Mouse (Mus musculus) urinary bladder, postnatal 10 days (tissue): ENCODE measurements around the gene Adcy2.

Experiments
- DNase-seq: peaks from one replicate; pipeline ENCODE4 v3.0.0; 2022; ENCODE audit warnings: low spot score

Adcy2 gene

DNA sequence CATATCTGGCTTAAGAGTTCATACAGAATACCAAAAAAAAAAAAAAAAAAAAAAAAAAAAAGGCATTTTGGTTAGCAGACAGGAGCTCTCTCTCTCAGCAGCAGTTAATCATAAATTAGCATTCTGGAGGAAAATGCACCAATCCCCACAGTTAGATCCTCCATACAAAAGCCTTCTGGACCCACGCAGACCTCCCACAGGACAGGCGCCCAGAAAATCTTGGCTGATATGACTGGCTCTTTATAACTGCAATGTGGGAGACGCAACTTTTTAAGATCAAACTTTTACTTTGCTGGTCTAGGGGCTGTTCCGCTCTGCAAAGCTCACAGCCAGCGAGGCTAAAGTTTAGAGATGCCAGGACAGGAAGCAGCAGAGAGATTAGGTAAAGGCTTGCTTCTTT, 37.8 kb downstream of the Adcy2 start:
- no peak for DNase-seq

DNA sequence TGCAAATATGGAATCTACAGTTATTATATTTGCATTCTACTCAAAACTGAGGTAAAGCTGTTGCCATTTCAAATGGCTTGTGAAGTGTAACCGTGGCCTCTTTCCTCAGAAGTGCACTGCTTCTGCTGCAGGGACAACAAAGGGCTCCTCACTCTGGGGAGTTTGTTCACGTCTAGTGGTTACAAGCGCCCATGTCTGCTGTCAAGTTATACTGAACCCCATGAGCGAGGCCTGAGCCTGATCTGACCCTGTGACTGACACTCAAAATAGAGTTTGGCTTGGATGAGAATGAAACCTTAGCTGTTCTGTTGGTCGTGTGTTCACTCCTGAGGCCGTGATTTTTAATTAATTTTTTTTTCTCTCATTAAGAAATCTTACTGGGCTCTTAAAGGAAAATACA, 38.8 kb downstream of the Adcy2 start:
- DNase-seq: no peak

DNA sequence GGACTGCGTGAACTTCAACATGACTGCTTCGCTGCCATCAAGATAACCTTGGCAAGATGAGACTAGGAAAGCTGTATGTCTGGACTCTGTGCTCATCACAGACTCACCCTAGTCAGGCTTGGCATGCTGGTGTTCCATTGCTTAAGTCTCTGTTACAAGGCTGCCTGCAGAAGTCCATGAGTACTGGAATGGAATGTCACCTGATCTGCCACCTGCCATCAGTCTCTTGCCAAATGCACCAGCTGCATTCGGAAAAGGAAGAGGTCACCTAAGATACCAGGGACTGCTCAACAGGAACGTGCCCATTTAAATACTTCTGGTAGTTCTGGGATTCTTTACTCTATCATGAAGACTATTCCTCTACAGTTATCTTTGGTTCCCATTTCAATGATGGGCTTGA, 39.9 kb downstream of the Adcy2 start:
- no peak for DNase-seq

DNA sequence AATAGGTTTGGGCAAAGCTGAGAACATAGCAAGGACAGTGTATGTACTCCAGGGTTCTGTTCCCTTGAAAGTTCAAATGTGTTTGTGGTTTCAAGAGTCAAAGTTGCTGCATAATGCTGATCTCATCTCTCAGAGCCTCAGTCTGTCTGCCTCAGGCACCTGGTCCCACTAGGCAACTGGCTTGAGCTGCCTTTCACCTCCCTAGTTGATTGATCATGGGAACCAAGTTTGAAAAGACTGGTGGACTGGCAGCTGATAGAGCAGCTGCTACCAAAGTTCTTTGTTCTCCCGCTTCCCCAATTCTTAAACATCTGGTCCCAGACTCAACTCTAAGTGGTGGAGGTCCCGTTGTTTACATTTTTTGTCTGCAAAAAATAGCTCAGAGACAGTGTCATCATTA, 56.6 kb downstream of the Adcy2 start:
- DNase-seq: no peak

DNA sequence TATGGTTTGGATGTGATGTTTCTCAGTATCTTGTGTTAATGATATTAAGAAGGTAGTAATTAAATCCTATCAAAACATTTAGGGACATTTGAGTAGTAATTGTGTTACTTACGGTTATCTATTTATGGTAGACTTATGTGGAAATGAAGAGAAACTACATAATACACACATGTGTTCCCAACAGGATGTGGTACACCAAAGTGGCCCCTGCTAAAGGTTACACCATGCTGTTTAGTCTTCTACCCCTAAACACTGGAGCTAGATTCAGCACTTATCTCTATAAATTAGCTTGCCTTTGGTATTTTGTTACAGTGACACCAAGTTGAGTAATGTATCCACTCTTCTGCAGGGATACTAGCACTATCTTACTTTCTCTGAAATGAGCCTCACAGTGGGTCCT, 57.9 kb downstream of the Adcy2 start:
- no peak for DNase-seq

DNA sequence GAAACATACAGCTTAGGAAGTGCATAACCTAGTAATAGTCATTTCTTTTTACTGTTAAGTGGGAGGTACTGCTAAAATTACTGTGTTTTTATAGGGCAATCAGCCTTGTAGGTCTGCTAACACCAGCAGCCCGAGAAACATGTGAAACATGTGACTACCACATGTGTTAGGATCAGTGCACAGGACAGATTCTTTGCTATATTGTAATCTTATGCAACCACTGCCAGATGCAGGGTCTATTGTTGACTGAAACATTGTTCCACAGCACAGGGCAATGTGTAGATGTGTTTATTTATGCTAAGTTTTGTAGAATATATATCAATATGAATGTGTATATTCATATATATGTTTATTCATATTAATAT, 67.1 kb downstream of the Adcy2 start:
- no peak for DNase-seq

DNA sequence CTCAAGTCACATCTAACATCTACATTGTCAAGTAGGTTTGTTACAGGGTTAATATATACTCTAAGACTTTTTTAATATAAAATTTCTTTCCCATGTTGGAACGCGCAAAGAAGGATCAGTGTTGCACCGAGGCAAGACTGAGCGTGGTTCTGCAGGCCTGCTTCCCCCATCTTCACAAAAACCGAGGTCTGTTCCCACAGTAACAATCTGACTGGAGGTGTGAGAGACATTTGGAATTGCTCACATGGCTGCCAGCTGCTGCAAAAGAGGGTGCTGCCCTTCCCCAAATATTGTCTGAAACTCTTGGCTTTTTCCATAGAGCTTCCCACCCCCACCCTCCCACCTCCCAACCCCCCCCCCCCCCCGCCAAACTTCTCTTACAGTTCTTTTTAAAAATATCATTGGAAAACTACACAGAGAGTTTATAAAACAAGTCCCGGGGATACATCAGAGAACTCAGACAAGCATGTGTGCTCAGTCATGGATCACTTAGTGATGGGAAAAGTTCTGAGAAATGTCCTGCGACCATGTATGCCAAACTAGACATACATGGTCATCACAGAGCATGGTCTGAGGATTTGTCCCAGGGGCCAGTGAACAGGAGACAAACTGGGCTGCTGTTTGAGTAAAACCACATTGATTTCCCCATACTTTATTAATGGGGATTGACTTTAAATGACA, 67.6 kb downstream of the Adcy2 start:
- no peak for DNase-seq

DNA sequence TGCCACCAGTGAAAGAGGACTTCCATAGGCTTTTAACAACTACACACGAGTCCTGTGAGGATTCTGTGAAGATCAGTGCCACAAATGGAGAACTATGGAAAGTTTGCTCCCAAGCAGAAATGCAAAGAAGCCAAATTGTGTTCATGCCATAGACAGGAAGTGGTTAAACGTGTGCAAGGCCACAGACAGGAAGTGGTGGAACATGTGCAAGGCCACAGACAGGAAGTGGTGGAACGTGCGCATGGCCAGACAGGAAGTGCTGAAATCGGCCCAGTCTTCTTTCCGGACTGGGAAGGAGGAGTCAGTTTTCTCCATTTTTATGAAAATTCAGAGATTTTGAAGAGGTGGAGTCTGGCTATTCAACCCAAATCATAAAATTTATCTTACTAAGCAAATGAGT, 70.9 kb downstream of the Adcy2 start:
- DNase-seq: no peak

DNA sequence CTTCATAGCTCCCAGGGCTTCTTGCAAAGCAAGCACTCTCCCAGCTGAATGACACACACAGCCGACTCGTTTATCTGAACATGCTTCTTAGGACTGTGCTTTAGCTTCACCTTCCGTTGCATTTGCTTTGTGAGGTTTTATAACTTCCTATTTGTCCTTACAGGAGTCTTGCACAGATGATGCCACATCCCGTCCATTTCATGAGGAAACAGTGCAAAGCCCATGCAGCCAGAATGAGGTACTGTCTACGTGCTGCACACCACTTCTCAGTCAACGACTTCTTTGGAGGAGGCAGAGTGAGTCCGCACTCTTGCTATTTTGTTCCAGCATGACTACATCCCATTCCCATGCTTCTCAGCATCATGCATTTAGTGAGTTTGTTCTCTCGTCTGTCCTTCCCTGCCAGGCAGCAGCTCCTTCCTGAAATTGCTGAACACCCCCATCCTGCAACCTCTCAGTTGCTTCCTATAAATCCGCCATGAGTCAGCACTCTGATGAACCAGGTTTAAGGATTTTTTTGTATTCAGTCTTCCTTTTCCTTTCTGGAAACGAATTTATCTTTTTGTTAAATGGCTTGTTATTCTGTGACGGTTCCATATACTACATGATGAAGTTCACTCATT, 85.6 kb downstream of the Adcy2 start:
- DNase-seq: no peak

DNA sequence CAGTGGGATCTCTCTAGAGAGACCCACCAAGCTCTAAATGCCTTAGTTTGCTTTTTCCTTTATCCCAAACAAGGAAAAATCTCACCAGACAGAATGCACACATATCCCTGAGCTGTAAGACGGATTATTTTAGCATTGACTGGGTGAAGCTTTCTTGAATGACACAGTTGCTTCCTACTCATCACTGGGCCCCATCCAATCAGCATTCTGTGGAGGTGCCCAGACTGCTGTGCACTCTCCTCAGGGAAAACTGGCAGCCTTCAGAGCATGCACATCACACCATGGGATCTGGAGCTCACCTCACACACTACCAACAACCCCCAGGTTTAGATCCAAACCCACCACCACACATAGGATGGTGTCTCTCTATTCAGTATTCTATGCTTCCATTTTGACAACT, 92.7 kb downstream of the Adcy2 start:
- DNase-seq: no peak

DNA sequence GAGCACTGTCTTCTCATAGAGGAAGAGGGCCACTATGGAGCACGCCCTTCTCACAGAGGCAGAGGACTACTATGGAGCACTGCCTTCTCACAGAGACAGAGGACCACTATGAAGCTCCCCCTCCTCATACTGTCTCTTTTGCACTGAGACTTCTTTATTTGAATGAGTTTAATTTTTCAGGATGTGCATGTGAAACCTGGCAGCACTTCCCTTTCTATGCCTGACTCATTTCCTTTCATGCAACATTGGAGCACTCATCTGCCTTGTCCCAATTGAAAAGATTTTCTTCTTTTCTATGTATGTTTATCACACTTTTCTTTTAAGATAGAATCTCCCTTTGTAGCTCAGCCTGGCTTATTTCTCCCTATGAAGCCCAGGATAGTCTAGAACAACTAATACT, 96.6 kb downstream of the Adcy2 start:
- no peak for DNase-seq

DNA sequence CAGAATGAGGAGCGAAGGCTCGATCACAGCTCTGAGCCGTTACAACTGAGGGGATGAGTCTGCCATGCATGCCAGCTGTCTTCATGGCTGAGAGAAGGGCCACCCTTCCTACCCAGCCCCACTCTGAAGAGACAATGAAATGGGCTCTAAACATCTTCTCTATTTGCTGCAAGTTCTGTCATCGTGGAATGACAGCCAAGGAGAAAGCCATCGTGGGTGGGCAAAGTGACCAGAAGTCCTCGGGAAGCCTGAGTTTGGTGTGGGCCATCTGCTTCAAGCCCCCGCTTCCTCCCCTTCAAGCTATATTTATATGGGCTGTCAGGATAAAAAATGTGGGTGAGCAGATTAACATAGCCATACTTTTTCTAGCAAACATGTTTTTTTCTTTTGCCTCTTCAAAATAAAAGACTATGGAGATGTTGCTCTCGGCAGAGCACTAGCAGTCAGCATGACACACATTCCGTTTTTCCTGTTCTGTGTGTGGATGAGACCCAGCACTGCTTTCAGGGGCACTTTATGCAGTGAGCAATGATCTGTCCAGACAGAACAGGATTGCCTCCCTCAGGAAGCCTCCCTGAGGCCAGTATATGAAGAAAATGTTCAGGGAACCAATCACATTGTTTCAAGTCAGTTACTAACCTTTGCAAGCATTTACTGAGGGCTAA, 109.3 kb downstream of the Adcy2 start:
- no peak for DNase-seq

DNA sequence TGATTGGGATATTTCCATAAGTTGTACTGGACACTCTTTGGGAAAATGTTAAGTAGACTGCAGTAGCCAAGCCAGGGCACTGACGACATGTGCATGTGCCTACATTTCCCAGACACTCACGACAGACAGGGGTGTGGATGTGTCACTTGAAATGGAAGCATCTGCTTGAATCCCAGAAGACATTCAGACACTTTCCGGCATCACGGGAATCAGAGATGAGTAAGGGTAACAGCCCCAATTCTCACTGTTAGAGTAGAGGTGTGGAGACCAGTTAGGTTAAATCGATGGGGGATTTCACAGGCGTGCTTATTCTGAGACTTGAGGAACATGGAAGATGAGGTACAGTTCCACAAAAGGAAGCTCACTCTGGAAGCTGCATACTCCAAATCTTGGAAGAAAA, 130.6 kb downstream of the Adcy2 start:
- no peak for DNase-seq

DNA sequence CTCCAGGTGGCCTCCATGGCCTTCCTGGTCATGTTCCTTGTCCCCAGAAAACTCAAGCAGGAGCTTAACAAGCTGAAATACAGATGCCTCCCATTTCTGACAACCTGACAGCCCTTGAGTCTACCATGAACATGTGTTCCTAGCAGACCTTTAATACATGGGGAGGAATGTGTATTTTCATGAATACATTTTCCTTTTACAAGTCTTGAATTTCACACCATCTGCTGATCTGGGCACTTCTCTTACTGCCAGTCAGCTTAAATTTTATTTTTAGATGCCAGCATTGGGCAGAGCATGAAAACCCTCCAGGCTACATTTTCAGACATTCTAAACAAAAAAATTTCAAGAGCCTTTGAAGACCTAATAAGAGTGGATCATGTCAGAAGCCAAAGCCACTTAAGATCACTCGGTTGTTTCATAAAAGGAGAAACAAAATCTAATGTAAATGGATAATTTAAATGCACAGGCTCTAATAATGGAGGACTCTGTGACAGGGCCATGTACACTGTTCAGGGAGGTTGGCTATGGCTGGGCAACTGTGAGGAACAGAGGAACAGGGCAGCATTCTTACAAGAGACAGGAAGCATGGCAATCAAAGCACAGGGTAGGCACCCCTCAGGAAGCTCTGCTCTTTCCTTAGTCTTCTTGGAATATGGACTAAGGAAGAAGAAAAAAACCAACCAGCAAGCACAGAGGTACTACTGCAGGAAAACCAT, 131.2 kb downstream of the Adcy2 start:
- no peak for DNase-seq

DNA sequence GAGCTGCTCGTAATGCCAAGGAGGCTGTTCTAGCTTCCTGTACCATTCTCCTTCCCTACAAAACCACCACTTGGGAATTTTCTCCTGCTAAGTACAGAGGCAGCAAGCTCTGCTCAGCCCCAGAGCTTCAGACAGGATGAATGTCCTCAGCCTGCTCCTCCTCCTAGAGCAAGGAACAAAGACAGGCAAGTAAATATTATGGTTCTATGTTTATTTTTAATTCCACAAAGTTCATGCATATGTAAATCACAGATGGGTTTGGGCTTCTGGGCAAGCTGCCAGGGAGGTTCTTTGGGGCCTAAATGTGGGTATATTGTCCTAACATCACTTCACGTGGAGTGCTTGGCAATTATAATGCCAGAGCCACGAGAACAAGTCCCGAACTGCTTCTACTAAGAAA, 139.3 kb downstream of the Adcy2 start:
- no peak for DNase-seq

DNA sequence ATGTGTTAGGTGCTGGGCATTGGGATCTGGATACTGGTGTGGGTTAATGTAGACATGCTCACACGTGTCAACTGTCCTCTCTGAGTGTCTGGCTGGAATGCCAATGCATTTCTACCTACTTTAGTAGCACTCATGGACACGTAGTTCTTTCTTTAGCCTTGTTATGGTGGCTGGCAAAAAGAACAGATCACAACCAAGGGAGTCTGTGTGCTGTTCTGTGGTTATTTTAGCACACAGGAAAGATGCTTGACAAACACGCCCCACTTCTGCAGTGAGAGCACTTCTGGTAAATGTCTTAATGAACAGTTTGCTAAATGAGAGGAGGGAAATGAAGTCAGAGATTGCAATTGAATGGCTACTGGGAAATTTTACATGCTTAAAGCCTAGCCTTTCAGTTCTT, 151.1 kb downstream of the Adcy2 start:
- DNase-seq: no peak

DNA sequence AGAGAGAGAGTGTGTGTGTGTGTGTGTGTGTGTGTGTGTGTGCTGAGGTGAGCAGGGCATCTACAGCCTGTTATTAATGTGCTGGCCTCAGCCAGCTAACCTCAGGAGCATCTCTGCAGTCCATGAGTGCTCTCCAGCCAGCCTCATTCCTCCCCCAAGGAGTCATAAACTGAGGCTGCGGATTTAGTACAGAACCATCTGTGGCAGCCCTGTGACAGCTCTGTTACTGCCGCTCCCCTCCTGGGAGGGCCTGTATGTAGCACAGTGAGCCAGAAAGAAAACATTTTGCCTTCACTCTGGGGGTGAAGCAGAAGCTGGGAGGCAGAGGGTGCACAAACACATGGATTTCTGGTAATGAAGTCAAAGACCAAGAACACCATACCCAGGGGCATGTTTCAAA, 159.8 kb downstream of the Adcy2 start:
- DNase-seq: no peak

DNA sequence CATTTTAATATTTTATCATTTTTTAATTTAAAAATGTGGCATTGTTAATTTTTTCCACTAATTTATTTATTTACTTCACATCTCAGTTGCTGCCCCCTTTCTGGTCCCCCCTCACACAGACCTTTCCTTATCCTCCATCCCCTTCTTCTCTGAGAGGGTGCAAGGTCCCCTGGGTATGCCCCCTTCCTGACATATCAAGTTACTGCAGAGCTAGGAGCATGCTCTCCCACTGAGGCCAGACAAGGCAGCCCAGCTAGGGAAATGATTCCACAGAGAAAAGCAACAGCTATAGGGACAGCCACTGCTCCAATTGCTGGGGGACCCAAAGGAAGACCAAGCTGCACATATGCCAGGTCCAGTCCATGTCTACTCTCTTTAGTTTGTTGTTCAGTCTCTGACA, 163.2 kb downstream of the Adcy2 start:
- no peak for DNase-seq

DNA sequence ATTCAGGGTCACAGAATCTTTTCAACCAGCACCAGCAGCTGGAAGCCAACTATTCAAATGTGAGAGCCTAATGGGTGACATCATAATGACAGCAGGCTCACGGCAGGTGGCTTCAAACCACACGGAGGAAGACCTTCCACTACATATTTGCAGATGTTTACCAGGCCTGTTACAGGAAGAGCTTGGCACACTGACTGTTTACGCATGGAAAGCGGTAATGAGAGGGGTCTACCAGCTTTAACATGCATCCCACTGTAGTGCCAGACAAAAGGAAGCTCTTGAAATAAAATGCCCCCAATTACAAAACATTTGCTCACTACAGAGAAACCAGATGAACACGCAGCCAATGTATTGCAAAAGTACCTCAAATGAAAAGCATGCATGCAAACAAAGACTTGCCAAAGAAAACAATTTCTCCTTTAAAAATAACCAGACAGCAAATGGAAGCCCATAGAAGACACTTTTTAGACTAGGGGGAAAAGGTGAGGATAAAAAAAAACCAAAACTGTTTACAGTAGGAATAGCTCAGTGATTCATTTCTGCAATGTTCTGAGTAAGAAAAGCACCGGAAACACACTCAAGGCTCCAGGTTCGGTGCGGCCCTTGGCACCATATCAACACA, 163.8 kb downstream of the Adcy2 start:
- no peak for DNase-seq

DNA sequence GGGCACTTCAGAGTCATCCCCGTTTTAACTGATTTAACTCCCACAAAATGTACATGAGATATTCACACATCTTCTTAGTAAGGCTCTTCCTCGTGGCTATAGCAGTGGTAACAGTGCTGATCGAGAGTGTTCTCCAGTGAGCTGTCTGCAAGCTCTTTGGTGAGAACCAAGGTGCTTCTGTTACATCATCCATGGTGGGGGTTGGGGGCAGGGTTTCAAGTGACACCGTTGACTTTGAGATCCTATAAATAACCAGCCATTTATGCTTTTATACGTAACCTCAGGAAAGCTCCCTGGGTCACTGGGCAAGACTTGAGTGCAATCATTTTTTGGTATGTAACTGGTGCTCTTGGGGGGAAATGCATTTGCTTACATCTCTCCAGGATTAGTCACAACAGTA, 167.2 kb downstream of the Adcy2 start:
- DNase-seq: no peak

DNA sequence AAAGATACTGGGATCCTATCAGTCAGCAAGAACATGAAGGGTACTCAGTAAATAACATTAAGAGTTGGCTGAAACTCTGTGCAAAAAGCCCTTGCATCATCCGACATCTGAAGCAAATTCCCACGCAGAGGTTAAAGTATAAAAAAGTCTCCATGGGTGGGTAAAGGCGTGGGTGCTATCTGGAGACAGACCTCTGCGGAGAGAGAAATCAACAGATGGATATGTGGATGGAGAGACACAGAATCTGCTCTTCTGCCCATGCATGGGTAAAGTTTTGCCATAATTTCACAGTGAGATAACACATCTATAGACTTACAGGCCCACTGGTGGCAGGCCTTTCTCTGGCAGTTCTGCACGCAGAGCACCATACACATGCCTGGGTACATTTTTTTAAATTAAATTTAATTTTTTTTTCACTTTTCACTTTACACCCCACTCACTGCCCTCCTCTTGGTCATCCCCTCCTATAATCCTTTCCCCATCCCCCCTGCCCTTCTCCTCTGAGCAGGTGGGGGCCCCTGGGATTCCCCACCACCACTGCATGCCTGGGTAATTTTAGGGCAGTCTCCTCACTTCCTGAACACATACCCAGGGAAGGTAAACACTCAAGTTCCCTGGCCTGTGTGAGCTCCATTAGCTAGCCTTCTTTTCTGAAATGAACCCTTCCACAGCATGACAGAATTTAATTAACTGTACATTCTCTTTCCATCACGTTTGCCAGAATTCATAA, 169.1 kb downstream of the Adcy2 start:
- DNase-seq: no peak

DNA sequence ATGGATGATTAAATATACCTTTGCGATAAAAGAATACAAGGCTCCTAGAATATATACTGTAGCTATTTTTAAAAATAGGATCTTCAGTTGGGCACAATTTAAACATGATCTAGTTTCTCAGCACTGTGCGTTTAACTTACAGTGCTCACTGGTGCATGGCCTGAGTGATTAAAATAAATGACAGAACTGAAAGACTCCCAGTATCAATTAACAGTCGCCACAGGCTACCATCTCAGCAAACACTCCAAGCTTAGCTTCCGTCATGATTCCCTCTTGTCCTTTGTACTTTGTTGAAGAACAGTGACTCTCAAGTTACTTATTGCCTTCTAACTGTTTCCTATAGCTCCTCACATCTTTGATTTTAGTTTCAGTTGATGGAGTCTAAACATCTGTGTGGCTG, 170.9 kb downstream of the Adcy2 start:
- no peak for DNase-seq
